Mouse (Mus musculus) CD8-positive naive resting alpha-beta T cell, adult 2 months (primary cell): ENCODE measurements around the gene Olfr1380.
"Not testable (repeated sequence)": the region's sequence is repeated elsewhere in the genome, so short reads cannot be mapped to it uniquely, and the experiment has no call there.

ENCODE experiments used
- DNase-seq, 2 experiments: peaks; one replicate each; pipeline ENCODE4 v3.0.0; 2022; ENCODE audit warnings: low read depth in 2 of 2, low spot score in 2 of 2

Olfr1380 gene

GRCm38 (mm10) chr11:49556578-49556977 is at the start of gene Olfr1380:
TSS of gene Olfr1380 (plus strand) at chr11:49556878.
- not testable (repeated sequence) for DNase-seq

GRCm38 (mm10) chr11:49518086-49518485 is 38.6 kb upstream of the Olfr1380 start:
- DNase-seq = no peak

DNA sequence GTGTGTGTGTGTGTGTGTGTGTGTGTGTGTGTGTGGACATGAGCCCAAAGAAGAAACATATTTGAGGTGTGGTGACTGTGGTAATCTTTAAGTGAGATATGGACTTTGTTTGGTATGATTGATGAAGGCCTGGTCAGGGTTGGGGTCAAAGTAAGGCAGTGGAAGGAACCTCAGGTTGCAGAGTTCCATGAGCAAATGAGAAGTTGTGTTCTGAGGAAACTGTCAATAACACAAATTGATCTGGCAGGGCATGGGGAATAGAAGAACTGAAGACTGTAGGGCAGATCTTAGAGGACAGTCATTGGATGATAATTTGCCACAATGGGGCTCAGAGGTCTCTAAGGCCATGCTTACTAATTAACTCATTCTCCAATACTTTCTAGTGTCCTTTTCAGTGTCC is 37.3 kb upstream of the Olfr1380 start, which contains the start of gene Olfr1383:
TSS of gene Olfr1383 (plus strand) at position 301 of the 400 bp plus-strand sequence.
- DNase-seq = no peak

DNA sequence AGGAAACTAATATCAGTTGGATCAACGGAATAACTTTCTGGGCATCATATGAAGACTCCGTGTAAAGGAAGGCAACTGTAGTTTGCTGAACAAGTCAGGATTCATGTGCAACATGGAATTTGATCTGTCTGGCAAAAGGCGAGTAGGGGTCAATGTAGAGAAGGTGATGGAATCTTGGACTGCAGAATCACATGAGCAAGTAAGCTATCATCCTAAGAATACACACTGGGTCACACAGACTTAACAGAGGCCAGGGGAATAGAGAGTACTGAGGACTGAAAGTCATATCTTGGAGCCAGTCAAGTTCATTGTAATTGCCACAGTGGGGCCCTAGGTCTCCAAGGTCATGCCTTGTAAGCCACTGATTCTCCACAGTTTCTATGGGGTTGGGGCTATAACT is 28.7 kb upstream of the Olfr1380 start, which contains the start of gene Olfr1382:
TSS of gene Olfr1382 (plus strand) at position 301 of the 400 bp plus-strand sequence.
- DNase-seq = no peak

- DNase-seq = no peak
Observed at GRCm38 (mm10) chr11:49532761-49533160, 23.9 kb upstream of the Olfr1380 start.

DNA sequence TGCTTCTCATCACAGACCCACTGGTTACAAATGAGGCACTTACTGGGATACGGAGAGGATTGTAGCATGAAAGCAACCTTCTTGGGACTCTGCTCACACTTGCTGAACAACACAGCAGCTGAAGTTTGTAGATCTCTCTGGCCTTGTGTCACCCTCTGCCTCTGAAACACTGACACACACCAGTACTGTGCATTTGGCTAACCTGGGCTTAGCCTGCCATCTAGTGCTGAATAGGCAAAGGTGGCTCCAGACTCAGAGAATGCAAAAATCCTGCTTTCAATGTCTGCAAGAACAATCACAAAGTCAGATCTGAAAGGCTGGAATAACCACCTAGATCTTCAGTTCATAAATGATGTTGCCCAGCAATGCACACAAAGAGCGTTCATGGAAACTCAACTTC is 20.0 kb upstream of the Olfr1380 start:
- not testable (repeated sequence) for DNase-seq

GRCm38 (mm10) chr11:49543149-49543548 is 13.5 kb upstream of the Olfr1380 start, which contains the start of gene Olfr1381:
TSS of gene Olfr1381 (plus strand) at chr11:49543449.
- not testable (repeated sequence) for DNase-seq

DNA sequence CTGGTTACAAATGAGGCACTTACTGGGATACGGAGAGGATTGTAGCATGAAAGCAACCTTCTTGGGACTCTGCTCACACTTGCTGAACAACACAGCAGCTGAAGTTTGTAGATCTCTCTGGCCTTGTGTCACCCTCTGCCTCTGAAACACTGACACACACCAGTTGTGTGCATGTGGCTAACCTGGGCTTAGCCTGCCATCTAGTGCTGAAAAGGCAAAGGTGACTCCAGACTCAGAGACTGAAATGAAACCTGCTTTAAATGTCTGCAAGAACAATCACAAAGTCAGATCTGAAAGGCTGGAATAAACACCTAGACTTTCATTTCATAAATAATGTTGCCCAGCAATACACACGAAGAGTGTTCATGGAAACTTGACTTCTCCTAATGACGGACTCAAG is 2.6 kb upstream of the Olfr1380 start:
- not testable (repeated sequence) for DNase-seq

GRCm38 (mm10) chr11:49575054-49575453 is 18.4 kb downstream of the Olfr1380 start:
- DNase-seq = not testable (repeated sequence)

GRCm38 (mm10) chr11:49580452-49580851 is 23.8 kb downstream of the Olfr1380 start:
- not testable (repeated sequence) for DNase-seq

GRCm38 (mm10) chr11:49590213-49590612 is 33.5 kb downstream of the Olfr1380 start:
- DNase-seq = no peak

DNA sequence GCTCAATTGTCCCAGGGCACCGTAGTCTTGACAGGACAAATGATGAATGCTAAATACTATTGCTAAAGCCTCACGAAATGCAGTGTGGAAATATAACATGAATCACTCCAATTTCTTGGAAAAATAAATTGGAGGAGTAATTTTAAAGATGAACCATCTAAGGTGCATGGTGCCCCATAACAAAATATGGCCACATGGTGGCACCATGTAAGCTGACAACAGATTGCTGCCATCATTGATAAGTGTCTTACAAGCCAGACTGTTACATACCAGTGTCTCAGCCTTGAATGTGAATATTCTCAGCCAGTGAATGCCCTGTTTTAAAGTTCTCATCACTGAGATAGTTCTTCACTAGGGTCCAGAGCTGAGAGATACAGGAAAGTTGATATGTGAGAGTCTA is 40.5 kb downstream of the Olfr1380 start:
- not testable (repeated sequence) for DNase-seq

DNA sequence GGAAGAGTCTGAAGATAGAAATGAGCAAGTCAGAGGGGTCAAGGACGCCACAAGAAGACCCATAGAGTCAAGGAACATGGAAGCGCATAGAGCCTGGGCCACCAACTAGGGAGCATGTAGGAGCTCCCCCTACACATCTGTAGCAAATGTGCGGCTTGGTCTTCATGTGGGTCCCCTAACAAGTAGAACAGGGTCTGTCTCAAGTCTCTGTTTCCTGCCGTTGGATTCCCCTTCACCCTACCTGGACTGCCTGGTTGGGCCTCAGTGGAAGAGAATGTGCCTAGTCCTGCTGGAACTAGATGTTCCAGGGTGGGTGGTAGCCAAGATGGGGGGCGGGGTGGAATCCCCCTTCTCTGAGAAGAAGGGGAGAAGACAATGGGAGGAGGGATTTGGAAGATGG is 51.6 kb downstream of the Olfr1380 start:
- DNase-seq = not testable (repeated sequence)

GRCm38 (mm10) chr11:49608938-49609867 is 52.5 kb downstream of the Olfr1380 start, which contains the start of gene Flt4:
TSS of gene Flt4 (plus strand) at chr11:49609263.
- DNase-seq = not testable (repeated sequence)

DNA sequence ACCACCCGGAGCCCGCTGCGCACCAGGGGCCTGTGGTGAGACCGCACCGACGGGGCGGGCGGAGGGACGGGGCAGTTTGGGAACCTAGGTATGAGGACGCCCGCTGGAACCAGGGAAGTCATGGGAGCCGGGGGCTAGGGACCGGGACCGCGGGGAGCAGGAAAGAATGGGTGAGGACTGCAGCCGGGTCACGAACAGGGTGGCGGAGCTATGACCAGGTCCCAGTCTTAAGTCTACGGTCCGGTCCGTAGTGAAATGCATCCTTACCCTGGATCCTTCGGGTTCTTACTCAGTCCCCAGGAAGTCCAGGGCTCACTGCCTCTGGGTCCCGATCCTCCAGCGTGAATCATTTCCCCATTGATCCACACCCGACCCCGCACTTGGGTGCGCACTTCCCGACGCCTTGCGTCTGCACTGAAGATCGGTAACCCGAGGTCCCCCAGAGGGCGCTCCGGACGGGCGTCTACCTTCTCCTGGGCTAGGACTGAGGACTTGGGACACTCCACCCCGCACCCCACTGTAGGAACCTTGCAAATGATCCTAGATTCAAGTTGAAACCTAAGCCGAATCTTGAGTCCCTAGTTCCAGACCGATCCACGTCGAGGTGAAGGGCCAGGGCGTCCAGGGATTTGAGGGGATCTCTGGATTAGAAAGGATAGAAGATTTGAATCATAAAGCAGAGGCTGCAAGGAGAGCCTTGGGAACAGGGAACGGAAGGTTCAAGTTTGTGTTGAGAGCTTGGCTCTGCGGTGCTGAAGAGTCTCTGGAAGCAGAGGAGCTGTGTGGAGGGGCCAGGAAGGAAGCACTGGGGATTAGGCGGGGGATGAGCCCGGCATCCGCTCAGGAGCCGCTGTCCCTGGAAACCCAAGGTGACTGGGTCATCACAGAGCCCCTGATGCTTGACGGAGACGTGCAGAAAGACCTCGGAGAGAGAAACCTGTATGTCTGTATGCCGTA is 53.5 kb downstream of the Olfr1380 start:
- DNase-seq = not testable (repeated sequence)

- not testable (repeated sequence) for DNase-seq
Observed at GRCm38 (mm10) chr11:49611349-49611748, 54.7 kb downstream of the Olfr1380 start.

- DNase-seq = no peak
Observed at GRCm38 (mm10) chr11:49612154-49612553, 55.5 kb downstream of the Olfr1380 start.

GRCm38 (mm10) chr11:49613349-49613748 is 56.7 kb downstream of the Olfr1380 start:
- DNase-seq = no peak
